Mouse (Mus musculus) embryonic facial prominence, embryonic 15.5 days (tissue): ENCODE measurements around the gene Pkd1l2. TPM values are rescaled to one million over a fixed set of nuclear protein-coding genes. Genes with fewer than 3 reads are reported as not detected.

Experiments
- ATAC-seq: fragments of 200-750 bp; cut with Nextera tagmentation; 2 replicates; pipeline ENCODE4 v1.8.0; 2017; ENCODE audit warnings: low read depth, moderate TSS enrichment; ENCODE audit not compliant: insufficient number of reproducible peaks, low FRiP score, low TSS enrichment
- H3K27ac ChIP-seq: fragments of 300-500 bp; sonication (generic); replicated peaks from 2 replicates; pipeline ENCODE4 v1.5.1; 2015; ENCODE audit warnings: mild to moderate bottlenecking, inconsistent platforms
- H3K27me3 ChIP-seq: fragments of 300-500 bp; sonication (generic); 2 replicates; pipeline ENCODE4 v1.6.1; 2015; ENCODE audit warnings: inconsistent platforms
- H3K36me3 ChIP-seq: fragments of 300-500 bp; sonication (generic); 2 replicates; pipeline ENCODE4 v1.6.1; 2015; ENCODE audit warnings: mild to moderate bottlenecking, inconsistent platforms
- H3K4me1 ChIP-seq: fragments of 300-500 bp; sonication (generic); 2 replicates; pipeline ENCODE4 v1.6.1; 2015; ENCODE audit warnings: inconsistent platforms
- H3K4me2 ChIP-seq: fragments of 300-500 bp; sonication (generic); replicated peaks from 2 replicates; pipeline ENCODE4 v1.6.1; 2015; ENCODE audit warnings: mild to moderate bottlenecking, inconsistent platforms
- H3K4me3 ChIP-seq: fragments of 300-500 bp; sonication (generic); replicated peaks from 2 replicates; pipeline ENCODE4 v1.5.1; 2015; ENCODE audit warnings: mild to moderate bottlenecking, inconsistent platforms
- H3K9ac ChIP-seq: fragments of 300-500 bp; sonication (generic); 2 replicates; pipeline ENCODE4 v1.6.1; 2015; ENCODE audit warnings: inconsistent platforms
- H3K9me3 ChIP-seq: fragments of 300-500 bp; sonication (generic); replicated peaks from 2 replicates; pipeline ENCODE4 v1.6.1; 2016; ENCODE audit warnings: inconsistent platforms
- WGBS: fragments of 180-500 bp; shearing (Covaris S2); methylation state at CpG from one replicate; pipeline ENCODE4 v1.1.7; 2015; 5-methylcytosine and 5-hydroxymethylcytosine counted together
- polyA plus RNA-seq: library from polyadenylated mRNA; unstranded; fragments of >200 nt; fragmentation: Nextera tagmentation; extraction: Ambion mirVana; gene quantifications from 2 replicates; pipeline ENCODE4 v1.2.1, GENCODE M21; 2015

The Pkd1l2 gene
- polyA plus RNA-seq, 1 experiment from 2014 or later, result 0.31 TPM

- Histone ChIP-seq H3K27me3 (no peaks in the 10 kb centered on the region), H3K27ac (no peak overlapping the region), H3K4me3 (no peak overlapping the region), H3K4me2 (no peak overlapping the region), H3K36me3 (no peaks in the 10 kb centered on the region), H3K9me3 (no peaks in the 10 kb centered on the region), H3K4me1 (no peaks in the 10 kb centered on the region), H3K9ac (no peak overlapping the region)
- WGBS, result 64% methylated on average over 9 of the region's 9 CpGs
- ATAC-seq, result no peak
Observed at GRCm38 (mm10) chr8:117082947-117083559, 804 bp upstream of the Pkd1l2 start.

GRCm38 (mm10) chr8:117079652-117080051 lies 2.6 kb downstream of the Pkd1l2 start:
- 75% methylated on average over 14 of the region's 14 CpGs for WGBS
- Histone ChIP-seq H3K4me2 (no peak overlapping the region), H3K36me3 (no peaks in the 10 kb centered on the region), H3K9me3 (no peaks in the 10 kb centered on the region), H3K27ac (no peak overlapping the region), H3K27me3 (no peaks in the 10 kb centered on the region), H3K4me1 (no peaks in the 10 kb centered on the region), H3K4me3 (no peak overlapping the region), H3K9ac (no peak overlapping the region)
- ATAC-seq, result no peak

DNA sequence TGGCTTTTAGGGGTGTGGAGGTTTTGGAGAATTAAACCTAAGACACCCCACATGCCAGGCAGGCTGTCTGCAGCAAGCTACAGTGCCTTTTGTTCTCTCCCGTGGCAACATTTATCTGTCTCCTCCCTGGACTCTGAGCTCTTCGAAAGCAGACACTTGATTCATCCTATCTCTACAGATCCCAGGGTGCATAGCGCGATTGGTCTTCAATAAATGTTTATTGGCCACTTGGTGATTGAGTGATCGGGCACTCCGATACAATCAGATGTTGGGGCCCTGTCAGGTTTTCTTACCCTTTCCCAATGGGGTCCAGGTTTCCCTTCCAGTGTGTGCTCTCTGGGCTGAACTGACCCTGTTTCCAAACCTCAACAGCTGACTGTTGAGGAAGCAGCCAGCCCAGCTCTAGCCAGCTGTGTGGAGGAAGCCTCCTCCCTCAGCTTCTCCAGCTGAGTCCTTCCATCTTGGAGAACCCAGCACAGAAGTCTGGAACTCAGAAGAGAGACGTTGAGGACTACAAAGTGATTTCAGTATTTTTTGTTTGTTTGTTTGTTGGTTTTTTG lies 3.8 kb downstream of the Pkd1l2 start:
- Histone ChIP-seq H3K4me2 (no peak overlapping the region), H3K4me3 (no peak overlapping the region), H3K9me3 (no peaks in the 10 kb centered on the region), H3K27ac (no peak overlapping the region), H3K36me3 (no peaks in the 10 kb centered on the region), H3K9ac (no peak overlapping the region), H3K4me1 (no peaks in the 10 kb centered on the region), H3K27me3 (no peaks in the 10 kb centered on the region)
- WGBS, result 80% methylated on average over 7 of the region's 7 CpGs
- no peak for ATAC-seq

GRCm38 (mm10) chr8:117074350-117075182 lies 7.7 kb downstream of the Pkd1l2 start:
- ATAC-seq, result no peak; the same call in 1 of the 2 replicates
- H3K9me3 ChIP-seq, result no peaks in the 10 kb centered on the region
- no peak overlapping the region for H3K9ac ChIP-seq
- H3K27me3 ChIP-seq, result no peaks in the 10 kb centered on the region
- H3K4me2 ChIP-seq, result no peak overlapping the region
- no peak overlapping the region for H3K4me3 ChIP-seq
- WGBS, result 68% methylated on average over 10 of the region's 10 CpGs
- H3K36me3 ChIP-seq, result no peaks in the 10 kb centered on the region
- H3K4me1 ChIP-seq, result no peaks in the 10 kb centered on the region
- H3K27ac ChIP-seq, result no peak overlapping the region

DNA sequence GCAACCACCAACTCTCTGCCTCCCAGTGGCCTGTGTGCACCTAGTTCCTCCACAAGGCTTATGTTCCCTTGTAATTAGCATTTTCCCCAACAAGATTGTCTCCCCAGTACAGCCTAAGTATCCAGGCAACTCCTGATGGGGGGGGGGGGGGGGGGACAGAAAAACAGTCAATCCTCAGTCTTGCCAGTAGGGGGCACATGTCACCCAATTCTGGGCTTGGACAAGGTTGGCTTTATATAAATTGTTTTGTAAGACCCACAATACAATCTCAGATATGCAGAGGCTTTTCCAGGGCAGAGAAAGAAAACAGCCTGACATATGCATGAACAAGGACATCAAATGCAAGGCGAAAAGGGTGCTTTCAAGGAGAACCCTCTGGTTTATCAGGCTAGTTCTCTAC lies 12.5 kb downstream of the Pkd1l2 start:
- no peak overlapping the region for H3K9ac ChIP-seq
- no peaks in the 10 kb centered on the region for H3K4me1 ChIP-seq
- no peaks in the 10 kb centered on the region for H3K9me3 ChIP-seq
- no peak overlapping the region for H3K4me3 ChIP-seq
- ATAC-seq, result no peak
- no peak overlapping the region for H3K27ac ChIP-seq
- WGBS, result 82% methylated on average over 1 of the region's 1 CpGs
- no peaks in the 10 kb centered on the region for H3K36me3 ChIP-seq
- no peak overlapping the region for H3K4me2 ChIP-seq
- no peaks in the 10 kb centered on the region for H3K27me3 ChIP-seq

DNA sequence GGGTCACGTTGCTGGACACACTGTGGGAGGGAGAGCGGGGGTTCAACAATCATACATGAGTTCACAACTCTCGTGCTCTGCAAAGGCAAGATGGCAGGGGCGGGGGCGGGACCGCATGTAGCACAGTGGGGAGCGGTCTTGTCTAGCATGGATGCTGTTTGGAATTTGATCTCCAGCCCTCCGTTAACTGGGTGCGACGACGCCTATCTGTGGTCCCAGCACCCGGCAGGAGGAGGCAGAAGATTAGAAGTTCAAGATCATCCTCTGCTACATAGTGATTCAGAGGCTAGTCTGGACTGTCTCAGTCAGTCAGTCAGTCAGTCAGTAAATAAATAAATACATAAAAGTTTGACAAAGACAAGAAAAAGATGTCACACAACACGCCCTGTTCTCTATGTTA lies 14.0 kb downstream of the Pkd1l2 start:
- H3K4me2 ChIP-seq, result no peak overlapping the region
- H3K4me1 ChIP-seq, result no peaks in the 10 kb centered on the region
- no peaks in the 10 kb centered on the region for H3K9me3 ChIP-seq
- H3K9ac ChIP-seq, result no peak overlapping the region
- 76% methylated on average over 13 of the region's 13 CpGs for WGBS
- H3K27me3 ChIP-seq, result no peaks in the 10 kb centered on the region
- H3K36me3 ChIP-seq, result no peaks in the 10 kb centered on the region
- no peak for ATAC-seq
- H3K27ac ChIP-seq, result no peak overlapping the region
- no peak overlapping the region for H3K4me3 ChIP-seq

GRCm38 (mm10) chr8:117067396-117067795 lies 14.9 kb downstream of the Pkd1l2 start:
- Histone ChIP-seq H3K27me3 (no peaks in the 10 kb centered on the region), H3K4me1 (no peaks in the 10 kb centered on the region), H3K9ac (no peak overlapping the region), H3K4me2 (no peak overlapping the region), H3K27ac (no peak overlapping the region), H3K9me3 (no peaks in the 10 kb centered on the region), H3K4me3 (no peak overlapping the region), H3K36me3 (no peaks in the 10 kb centered on the region)
- no peak for ATAC-seq
- whole genome bisulfite sequencing, result 82% methylated on average over 11 of the region's 11 CpGs

GRCm38 (mm10) chr8:117066955-117067354 lies 15.3 kb downstream of the Pkd1l2 start:
- no peak for ATAC-seq
- no peak overlapping the region for H3K4me2 ChIP-seq
- 80% methylated on average over 7 of the region's 7 CpGs for WGBS

DNA sequence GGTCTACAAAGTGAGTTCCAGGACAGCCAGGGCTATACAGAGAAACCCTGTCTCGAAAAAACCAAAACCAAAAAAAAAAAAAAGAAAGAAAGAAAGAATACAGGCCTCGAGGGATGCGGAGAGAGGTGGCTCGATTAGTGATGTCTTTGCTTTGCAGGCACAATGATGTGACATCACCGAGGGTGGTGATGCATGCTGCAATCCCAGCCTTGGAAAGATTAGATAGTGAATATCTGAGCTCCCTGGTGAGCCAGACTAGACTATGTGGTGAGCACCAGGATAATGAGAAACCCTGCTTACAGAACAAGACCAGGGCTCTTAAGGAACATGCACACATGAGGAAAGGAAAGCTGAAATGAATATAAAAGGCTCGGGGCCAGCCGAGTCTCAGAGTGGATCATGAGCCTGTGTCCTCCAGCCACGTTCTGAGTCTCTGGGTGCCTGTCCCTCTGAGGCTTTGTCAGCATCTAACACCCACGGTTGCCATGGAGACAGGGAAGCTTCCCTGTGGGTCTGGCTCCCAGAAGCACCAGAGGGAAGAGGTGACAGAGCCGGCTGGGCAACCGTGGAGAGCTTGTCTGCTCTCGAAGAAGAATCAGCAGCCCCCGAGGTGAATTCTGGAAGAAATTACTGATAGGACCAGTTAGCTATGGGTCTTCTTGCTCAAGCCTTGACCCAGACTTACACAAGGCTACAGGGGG lies 20.9 kb downstream of the Pkd1l2 start:
- no peaks in the 10 kb centered on the region for H3K4me1 ChIP-seq
- no peak overlapping the region for H3K27ac ChIP-seq
- no peak overlapping the region for H3K4me2 ChIP-seq
- ATAC-seq, result no peak
- 0 out of 2 replicates have a peak, but pooled peaks cover 3% of the 10 kb centered on the region for H3K9me3 ChIP-seq
- WGBS, result 59% methylated on average over 13 of the region's 13 CpGs
- H3K9ac ChIP-seq, result no peak overlapping the region
- no peak overlapping the region for H3K4me3 ChIP-seq
- no peaks in the 10 kb centered on the region for H3K36me3 ChIP-seq
- H3K27me3 ChIP-seq, result no peaks in the 10 kb centered on the region

More at GRCm38 (mm10) chr8:117066955-117067354, 15.3 kb downstream of the Pkd1l2 start:
- Histone ChIP-seq H3K9ac (no peak overlapping the region), H3K27me3 (no peaks in the 10 kb centered on the region), H3K27ac (no peak overlapping the region), H3K4me1 (no peaks in the 10 kb centered on the region), H3K36me3 (no peaks in the 10 kb centered on the region), H3K4me3 (no peak overlapping the region), H3K9me3 (0 out of 2 replicates have a peak, but pooled peaks cover 3% of the 10 kb centered on the region)

GRCm38 (mm10) chr8:117060306-117060705 lies 21.9 kb downstream of the Pkd1l2 start:
- no peak overlapping the region for H3K4me2 ChIP-seq
- no peak overlapping the region for H3K27ac ChIP-seq
- H3K4me1 ChIP-seq, result no peaks in the 10 kb centered on the region
- H3K9ac ChIP-seq, result no peak overlapping the region
- no peaks in the 10 kb centered on the region for H3K36me3 ChIP-seq
- no peak overlapping the region for H3K4me3 ChIP-seq
- WGBS, result 76% methylated on average over 13 of the region's 13 CpGs
- 0 out of 2 replicates have a peak, but pooled peaks cover 3% of the 10 kb centered on the region for H3K9me3 ChIP-seq
- H3K27me3 ChIP-seq, result no peaks in the 10 kb centered on the region
- no peak for ATAC-seq

DNA sequence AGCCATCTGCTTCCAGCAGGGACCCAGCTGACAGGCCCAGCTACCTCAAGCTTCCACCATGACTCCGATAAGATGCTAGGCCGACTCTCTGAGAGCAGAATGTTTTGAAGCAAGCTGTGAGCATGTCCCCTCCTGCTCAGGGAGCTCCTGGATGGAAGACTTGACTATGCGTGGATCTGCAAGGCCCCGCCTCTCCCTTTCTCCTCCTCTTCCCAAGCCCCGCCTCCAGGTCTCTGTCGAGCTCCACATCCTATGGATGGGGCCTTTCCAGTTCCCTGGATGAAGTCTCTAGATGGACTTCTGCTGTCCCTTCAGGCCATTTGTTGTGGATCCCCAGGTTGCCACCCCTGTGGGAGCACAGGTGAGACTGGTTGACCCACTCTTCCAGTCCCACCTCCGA lies 23.2 kb downstream of the Pkd1l2 start:
- H3K4me2 ChIP-seq, result no peak overlapping the region
- no peak overlapping the region for H3K4me3 ChIP-seq
- no peaks in the 10 kb centered on the region for H3K27me3 ChIP-seq
- no peak for ATAC-seq
- H3K36me3 ChIP-seq, result no peaks in the 10 kb centered on the region
- WGBS, result 61% methylated on average over 7 of the region's 7 CpGs
- no peak overlapping the region for H3K27ac ChIP-seq
- no peak overlapping the region for H3K9ac ChIP-seq
- no peaks in the 10 kb centered on the region for H3K4me1 ChIP-seq
- 0 out of 2 replicates have a peak, but pooled peaks cover 3% of the 10 kb centered on the region for H3K9me3 ChIP-seq
